Mouse (Mus musculus): ENCODE results near the gene Bag6. TPM values are rescaled to one million over a fixed set of nuclear protein-coding genes. Genes with fewer than 3 reads are reported as not detected.
"Not testable (repeated sequence)": the region's sequence is repeated elsewhere in the genome, so short reads cannot be mapped to it uniquely, and the experiment has no call there.

The Bag6 gene
- total RNA-seq, 4 experiments from 2014 or later, result 354 to 477 (median 417) TPM

GRCm38 (mm10) chr17:35115046-35116019 lies 19.6 kb upstream of the Bag6 start, which contains the start of gene Ly6g5b:
Ly6g5b (minus strand) TSS chr17:35115428.
- DNase-seq, result no peak

GRCm38 (mm10) chr17:35120745-35121142 lies 14.2 kb upstream of the Bag6 start:
- DNase-seq, result no peak

DNA sequence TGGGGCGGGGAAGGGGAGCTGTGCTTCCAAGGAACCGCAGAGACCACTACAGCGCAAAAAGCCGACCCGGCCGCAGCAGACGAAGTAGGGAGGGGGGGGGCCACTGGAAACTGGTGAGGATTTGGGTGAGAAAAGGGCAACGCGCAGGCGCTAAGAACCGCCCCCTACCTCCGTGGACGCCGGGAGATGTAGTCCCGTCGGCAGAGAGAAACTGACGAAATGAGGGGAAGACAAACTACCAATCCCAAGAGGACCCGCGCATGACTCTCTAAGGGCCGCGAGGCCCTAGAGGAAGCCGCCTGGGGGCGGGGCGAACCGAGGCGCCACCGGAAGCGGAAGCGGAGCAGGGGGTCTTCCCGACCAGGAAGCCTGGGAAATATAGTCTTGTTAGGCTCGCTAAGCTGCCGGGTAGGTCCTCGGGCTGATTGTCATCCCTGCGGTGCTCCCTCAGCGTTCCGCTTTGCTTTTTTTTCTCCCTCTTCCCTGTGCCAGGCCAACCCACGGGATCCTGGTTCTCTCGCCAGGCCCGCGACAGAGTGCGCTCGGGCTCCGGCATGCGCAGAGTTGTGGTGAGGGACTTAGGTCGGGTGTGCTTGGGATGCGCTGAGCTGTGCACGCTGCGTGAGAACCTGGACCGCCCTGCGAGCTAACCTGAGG lies 13.7 kb upstream of the Bag6 start, which contains the start of gene Gpank1:
Gene Gpank1 (plus strand): TSS at position 313 of the 657 bp plus-strand sequence.
- peak; percentile 99 for DNase-seq

DNA sequence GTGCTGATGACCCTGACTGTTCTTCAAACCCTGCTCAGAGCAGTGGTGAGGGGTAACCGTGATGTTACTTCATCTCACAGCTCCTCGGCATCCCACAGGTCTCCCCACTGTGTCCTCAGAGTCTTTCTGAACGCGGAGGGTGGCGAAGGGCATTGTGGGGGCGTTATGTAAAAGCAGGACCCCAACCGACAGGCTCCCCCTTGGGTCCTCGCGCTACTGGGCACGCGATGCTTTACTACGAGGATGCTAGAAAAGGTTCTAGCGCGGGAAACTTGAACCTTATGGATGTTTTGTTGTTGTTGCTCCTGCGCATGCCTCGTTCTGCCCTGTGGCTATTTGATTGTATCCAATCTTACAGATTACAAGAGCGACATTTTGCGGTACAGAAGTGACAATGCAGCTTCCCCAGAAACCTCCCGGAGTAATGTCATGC lies 13.1 kb upstream of the Bag6 start, which contains the start of gene Csnk2b:
Gene Csnk2b (minus strand): TSS at position 183 of the 433 bp plus-strand sequence.
- no peak for DNase-seq

DNA sequence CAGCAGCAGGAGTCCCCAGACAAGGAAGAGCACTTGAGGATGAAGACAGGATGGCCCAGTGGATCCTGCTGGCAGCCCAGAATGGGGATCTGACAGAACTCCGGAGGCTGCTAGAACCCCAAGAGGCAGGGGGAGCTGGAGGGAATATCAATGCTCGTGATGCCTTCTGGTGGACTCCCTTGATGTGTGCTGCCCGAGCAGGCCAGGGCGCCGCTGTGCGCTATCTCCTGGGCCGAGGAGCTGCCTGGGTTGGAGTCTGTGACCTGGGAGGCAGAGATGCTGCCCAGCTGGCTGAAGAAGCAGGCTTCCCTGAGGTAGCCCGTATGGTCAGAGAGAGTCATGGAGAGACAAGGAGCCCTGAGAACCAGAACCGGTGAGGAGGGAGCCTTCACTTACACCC lies 11.7 kb upstream of the Bag6 start:
- DNase-seq, result not testable (repeated sequence)

GRCm38 (mm10) chr17:35124261-35124896 lies 10.6 kb upstream of the Bag6 start:
- DNase-seq, result not testable (repeated sequence)

DNA sequence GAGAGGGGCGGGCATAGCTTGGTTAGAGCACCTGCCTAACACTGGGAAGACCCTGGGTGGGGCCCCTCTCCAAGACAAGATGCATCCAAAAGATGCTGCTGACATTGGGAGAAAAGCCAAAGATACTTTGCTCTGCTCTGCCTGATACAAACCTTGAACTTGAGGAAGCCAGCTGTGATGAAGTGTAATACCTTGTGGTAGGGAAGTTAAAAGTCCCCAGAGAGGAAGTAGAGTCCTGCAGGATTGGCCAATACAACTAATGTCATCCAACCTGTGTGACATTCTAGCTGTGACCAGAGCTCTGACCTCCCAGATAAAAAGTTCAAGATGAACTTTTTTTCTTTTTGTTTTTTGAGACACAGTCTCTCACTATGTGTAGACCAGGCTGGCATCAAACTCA lies 9.9 kb upstream of the Bag6 start:
- DNase-seq, result no peak

- DNase-seq, result no peak
These were observed 9.4 kb upstream of the Bag6 start for GRCm38 (mm10) chr17:35125578-35125977.

- DNase-seq, result peak; percentile 71
These were observed 8.8 kb upstream of the Bag6 start, which contains the start of gene D17H6S53E for GRCm38 (mm10) chr17:35126206-35126611. D17H6S53E (plus strand) TSS chr17:35126373.

GRCm38 (mm10) chr17:35127017-35127416 lies 8.0 kb upstream of the Bag6 start:
- no peak for DNase-seq

DNA sequence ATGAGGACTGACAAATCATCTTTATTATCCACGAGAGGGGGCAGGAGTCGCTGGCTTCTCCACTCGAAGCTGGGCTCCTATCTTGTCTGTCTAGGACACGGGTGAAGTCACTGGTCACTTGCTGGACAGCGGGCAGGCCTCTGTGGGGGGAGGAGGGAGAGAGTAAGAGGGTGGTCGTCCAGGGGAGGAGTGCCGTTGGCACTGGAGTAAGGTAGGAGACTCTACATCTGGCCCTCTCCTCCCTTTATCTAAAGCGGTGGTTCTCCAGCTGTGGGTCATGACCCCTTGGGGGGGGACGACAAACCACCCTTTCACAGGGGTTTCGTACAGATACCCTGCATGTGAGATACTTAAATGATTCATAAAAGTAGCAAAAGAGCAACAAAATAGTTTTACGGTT lies 6.0 kb upstream of the Bag6 start:
- no peak for DNase-seq

- DNase-seq, result no peak
These were observed 3.9 kb upstream of the Bag6 start for GRCm38 (mm10) chr17:35131038-35131437.

DNA sequence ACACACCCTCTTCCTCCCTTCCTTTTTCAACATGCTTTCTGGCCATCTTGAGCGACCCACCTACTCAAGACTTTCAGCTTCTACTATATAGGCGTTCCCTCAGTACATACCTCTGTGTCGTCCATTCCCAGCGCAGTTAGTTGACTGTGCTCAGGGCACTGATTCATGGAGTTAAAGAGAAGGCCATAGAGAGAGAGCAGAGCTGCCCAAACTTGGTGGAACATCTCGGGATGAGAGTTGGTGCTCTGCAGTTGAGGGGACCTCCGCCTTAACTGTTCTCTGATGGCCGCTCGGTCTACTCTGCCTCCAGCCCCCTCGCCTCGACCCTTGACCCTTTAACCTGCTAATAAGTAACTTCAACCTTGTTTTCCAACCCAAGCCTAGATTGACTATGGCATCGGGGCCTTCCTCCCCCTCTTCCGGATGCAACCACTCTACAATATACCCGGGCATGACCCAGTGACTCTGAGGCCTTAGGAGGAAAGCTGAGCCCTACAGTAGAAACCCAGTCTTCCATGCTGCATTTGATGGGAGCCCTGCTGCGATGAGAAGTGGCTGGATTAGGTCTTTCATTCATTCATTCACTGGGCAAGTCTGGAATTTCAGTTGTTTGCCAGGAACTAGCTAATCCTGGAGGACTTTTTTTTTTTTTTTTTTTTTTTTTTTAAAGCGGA lies 3.3 kb upstream of the Bag6 start, which contains the start of gene Apom:
Gene Apom (minus strand): TSS at position 551 of the 674 bp plus-strand sequence.
- DNase-seq, result no peak

GRCm38 (mm10) chr17:35132174-35132560 lies 2.8 kb upstream of the Bag6 start:
- DNase-seq, result no peak

DNA sequence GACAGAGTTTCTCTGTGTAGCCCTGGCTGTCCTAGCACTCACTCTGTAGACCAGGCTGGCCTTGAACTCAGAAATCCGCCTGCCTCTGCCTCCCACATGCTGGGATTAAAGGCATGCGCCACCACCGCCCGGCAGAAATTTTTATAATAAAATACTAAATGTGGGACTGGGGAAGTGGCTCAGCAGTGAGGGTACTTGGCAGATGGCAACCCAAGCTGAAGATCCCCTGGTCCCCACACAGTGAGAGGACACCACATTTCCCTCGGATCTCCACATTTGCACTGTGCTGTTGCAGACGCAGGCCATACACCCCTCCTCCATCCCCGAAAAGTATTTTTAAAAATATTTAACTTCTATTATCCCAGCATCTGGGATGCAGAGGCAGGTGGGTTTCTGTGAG lies 1.5 kb upstream of the Bag6 start:
- no peak for DNase-seq

- DNase-seq, result no peak
These were observed 778 bp downstream of the Bag6 start for GRCm38 (mm10) chr17:35135591-35136320.

GRCm38 (mm10) chr17:35139269-35139668 lies 4.3 kb downstream of the Bag6 start:
- DNase-seq, result no peak

DNA sequence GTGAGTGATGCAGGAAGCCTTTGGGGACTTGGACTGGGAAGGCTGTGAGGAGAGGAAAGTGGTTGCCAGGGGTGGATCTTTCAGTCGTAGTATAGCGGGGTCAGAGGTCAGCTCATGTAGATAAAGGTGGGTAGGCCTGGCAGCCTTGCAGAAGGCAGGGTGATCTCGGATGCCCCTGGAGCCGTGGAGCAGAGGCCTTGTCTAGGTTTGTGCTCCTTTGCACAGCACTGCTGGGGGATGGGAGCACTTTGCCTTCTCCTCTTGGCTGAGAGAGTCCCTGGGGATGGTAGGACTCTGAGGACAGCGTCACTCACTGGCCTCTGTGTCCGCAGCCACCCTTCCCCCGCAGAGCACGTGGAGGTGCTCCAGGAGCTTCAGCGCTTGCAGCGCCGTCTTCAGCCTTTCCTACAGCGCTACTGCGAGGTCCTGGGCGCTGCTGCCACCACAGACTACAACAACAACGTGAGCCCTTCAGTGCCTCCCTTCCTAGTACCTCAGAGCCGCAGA lies 5.6 kb downstream of the Bag6 start:
- DNase-seq, result no peak

- DNase-seq, result peak; percentile 93
These were observed 7.0 kb downstream of the Bag6 start for GRCm38 (mm10) chr17:35141971-35142370.

- DNase-seq, result no peak
These were observed 11.2 kb downstream of the Bag6 start for GRCm38 (mm10) chr17:35146139-35146538.

DNA sequence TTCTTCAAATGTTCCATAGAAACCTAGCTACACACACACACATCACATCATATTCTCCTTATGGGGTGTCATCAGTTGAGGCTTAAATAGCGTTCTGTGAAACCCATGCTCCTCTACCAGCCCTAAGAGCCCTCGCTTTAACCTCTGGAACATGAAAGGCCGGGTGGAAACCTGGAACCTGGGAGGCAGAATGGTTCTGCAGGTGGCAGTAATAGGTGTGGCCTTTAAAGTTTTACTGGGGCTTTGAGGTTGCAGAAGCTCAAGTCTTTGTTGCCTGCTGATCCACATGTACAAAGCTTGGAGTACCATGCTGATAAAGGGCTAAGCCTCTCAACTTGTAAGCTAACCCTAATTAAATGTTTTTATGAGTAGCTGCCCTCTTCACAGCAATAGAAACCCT lies 12.4 kb downstream of the Bag6 start:
- DNase-seq, result no peak
